Mouse (Mus musculus) forebrain, postnatal 0 days (tissue): ENCODE data around the gene Krt6b. TPM values are rescaled to one million over a fixed set of nuclear protein-coding genes. Genes with fewer than 3 reads are reported as not detected.

Source experiments
- ATAC-seq: fragments of 200-750 bp; cut with Nextera tagmentation; 2 replicates; pipeline ENCODE4 v1.8.0; 2017; ENCODE audit warnings: mild to moderate bottlenecking, moderate library complexity
- DNase-seq: peaks from one replicate; pipeline ENCODE4 v3.0.0-alpha.2; 2015
- H3K27ac ChIP-seq: fragments of 300-500 bp; sonication (generic); 2 replicates; pipeline ENCODE4 v1.5.1; 2014; ENCODE audit warnings: low read depth, mild to moderate bottlenecking, antibody characterized with exemption, low read length, moderate library complexity, mixed read lengths
- H3K27me3 ChIP-seq: fragments of 300-500 bp; sonication (generic); 2 replicates; pipeline ENCODE4 v1.6.1; 2014; ENCODE audit warnings: mild to moderate bottlenecking, low read length, mixed read lengths; ENCODE audit not compliant: insufficient read depth
- H3K36me3 ChIP-seq: fragments of 300-500 bp; sonication (generic); 2 replicates; pipeline ENCODE4 v1.6.1; 2014; ENCODE audit warnings: mild to moderate bottlenecking, moderate library complexity; ENCODE audit not compliant: insufficient read depth
- H3K4me1 ChIP-seq: fragments of 300-500 bp; sonication (generic); 2 replicates; pipeline ENCODE4 v1.6.1; 2014; ENCODE audit warnings: antibody characterized with exemption; ENCODE audit not compliant: insufficient read depth
- H3K4me2 ChIP-seq: fragments of 300-500 bp; sonication (generic); 2 replicates; pipeline ENCODE4 v1.6.1; 2014; ENCODE audit warnings: low read depth, mild to moderate bottlenecking, moderate library complexity
- H3K4me3 ChIP-seq: fragments of 300-500 bp; sonication (generic); 2 replicates; pipeline ENCODE4 v1.5.1; 2014; ENCODE audit warnings: low read depth, low read length, mixed read lengths
- H3K9ac ChIP-seq: fragments of 300-500 bp; sonication (generic); 2 replicates; pipeline ENCODE4 v1.6.1; 2014; ENCODE audit warnings: mild to moderate bottlenecking
- H3K9me3 ChIP-seq: fragments of 300-500 bp; sonication (generic); 2 replicates; pipeline ENCODE4 v1.6.1; 2016; ENCODE audit warnings: low read length
- CTCF ChIP-seq: sonication (generic); IDR thresholded peaks from 2 replicates; pipeline ENCODE4 v1.5.1; 2016; ENCODE audit warnings: antibody characterized with exemption, control low read depth, low read depth
- WGBS: fragments of 180-500 bp; shearing (Covaris S2); extraction: QIAGEN DNeasy Blood & Tissue Kit; methylation state at CpG from one replicate; pipeline ENCODE4 v1.1.7; 2014; 5-methylcytosine and 5-hydroxymethylcytosine counted together
- polyA plus RNA-seq: library from polyadenylated mRNA; unstranded; fragments of >200 nt; fragmentation: Nextera tagmentation; extraction: Ambion mirVana; gene quantifications from 2 replicates; pipeline ENCODE4 v1.2.1, GENCODE M21; 2015
- total RNA-seq: library from RNA; depleted of rRNA; stranded (reverse); fragments of >200 nt; gene quantifications from 2 replicates; pipeline ENCODE4 v1.2.3, GENCODE M21; 2014; rRNA removed

The Krt6b gene
- not detected in 2 replicates for total RNA-seq
- not detected in 2 replicates for polyA plus RNA-seq

DNA sequence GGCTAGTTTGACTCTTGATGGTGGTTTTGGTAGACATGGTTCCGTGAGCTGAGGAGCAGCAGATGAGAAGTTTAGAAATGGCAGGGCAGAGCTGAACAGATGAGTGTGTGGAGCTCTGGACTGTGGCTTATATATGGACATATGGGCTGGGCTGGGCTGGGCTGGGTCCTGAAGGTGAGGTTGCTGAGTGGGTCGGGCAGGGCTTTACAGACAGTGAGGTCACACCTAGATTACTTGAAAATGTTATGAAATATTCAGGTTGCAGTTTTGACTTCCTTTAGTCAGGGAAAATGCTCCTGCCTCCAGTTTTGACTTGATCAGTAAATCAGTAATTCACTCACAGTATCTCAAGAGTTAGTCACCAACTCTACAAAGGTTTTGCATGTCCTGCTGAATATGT, at the start of gene Krt6b:
TSS of gene Krt6b (minus strand) at position 101 of the 400 bp plus-strand sequence.
- Histone ChIP-seq H3K27ac (no peak within 1 kb of the TSS), H3K4me3 (no peak within 1 kb of the TSS), H3K27me3 (no peaks in the 10 kb centered on the region), H3K9ac (no peak within 1 kb of the TSS), H3K9me3 (no peaks in the 10 kb centered on the region), H3K36me3 (no peaks in the 10 kb centered on the region), H3K4me1 (no peaks in the 10 kb centered on the region), H3K4me2 (no peak within 1 kb of the TSS)
- 91% methylated on average over 2 of the region's 2 CpGs for WGBS
- TF ChIP-seq CTCF, result no peak
- ATAC-seq (no peak), DNase-seq (no peak)

- no peak for ATAC-seq
- Histone ChIP-seq H3K4me1 (no peaks in the 10 kb centered on the region), H3K27ac (no peak overlapping the region), H3K4me3 (no peak overlapping the region), H3K9ac (no peak overlapping the region), H3K36me3 (no peaks in the 10 kb centered on the region), H3K9me3 (no peaks in the 10 kb centered on the region), H3K4me2 (no peak overlapping the region), H3K27me3 (no peaks in the 10 kb centered on the region)
- 56% methylated on average over 5 of the region's 5 CpGs for WGBS
- no peak for TF ChIP-seq CTCF
- no peak for DNase-seq
Observed at GRCm38 (mm10) chr15:101724686-101725085, 44.6 kb upstream of the Krt6b start.

DNA sequence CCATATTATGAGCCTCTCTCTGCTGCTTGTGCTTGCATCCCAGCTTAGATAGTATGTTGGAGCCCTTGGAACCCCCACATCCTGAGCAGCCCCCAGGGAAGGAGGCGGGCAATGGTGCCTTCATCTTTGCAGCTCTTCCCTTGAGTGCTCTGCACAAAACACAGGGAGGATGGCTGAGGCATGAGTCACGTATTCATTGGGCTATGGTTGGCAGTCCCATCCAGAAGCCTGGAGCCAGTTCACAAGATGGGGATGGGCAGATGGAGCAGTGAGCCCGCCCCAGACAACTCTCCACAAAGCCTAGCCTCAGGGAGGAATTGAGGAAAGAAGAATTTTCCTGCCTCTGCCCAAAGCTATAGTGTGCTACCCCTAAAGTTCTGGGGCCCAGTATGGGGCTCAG, 35.7 kb upstream of the Krt6b start:
- Histone ChIP-seq H3K4me2 (no peak overlapping the region), H3K4me1 (no peaks in the 10 kb centered on the region), H3K36me3 (no peaks in the 10 kb centered on the region), H3K9me3 (no peaks in the 10 kb centered on the region), H3K4me3 (no peak overlapping the region), H3K27ac (no peak overlapping the region), H3K9ac (no peak overlapping the region), H3K27me3 (no peaks in the 10 kb centered on the region)
- ATAC-seq (no peak), DNase-seq (no peak)
- TF ChIP-seq CTCF, result no peak
- WGBS, result 64% methylated on average over 3 of the region's 3 CpGs

GRCm38 (mm10) chr15:101714356-101714755, 34.3 kb upstream of the Krt6b start:
- TF ChIP-seq CTCF, result no peak
- no peaks in the 10 kb centered on the region for H3K27me3 ChIP-seq
- H3K9me3 ChIP-seq, result no peaks in the 10 kb centered on the region
- no peaks in the 10 kb centered on the region for H3K4me1 ChIP-seq
- ATAC-seq (no peak), DNase-seq (no peak)
- H3K36me3 ChIP-seq, result no peaks in the 10 kb centered on the region
- no peak overlapping the region for H3K9ac ChIP-seq
- 90% methylated on average over 5 of the region's 5 CpGs for WGBS
- H3K27ac ChIP-seq, result no peak overlapping the region
- no peak overlapping the region for H3K4me2 ChIP-seq
- no peak overlapping the region for H3K4me3 ChIP-seq

- no peak for ATAC-seq
- DNase-seq, result no peak
- Histone ChIP-seq H3K4me3 (no peak overlapping the region), H3K9me3 (no peaks in the 10 kb centered on the region), H3K27ac (no peak overlapping the region), H3K9ac (no peak overlapping the region), H3K27me3 (no peaks in the 10 kb centered on the region), H3K36me3 (no peaks in the 10 kb centered on the region), H3K4me1 (no peaks in the 10 kb centered on the region), H3K4me2 (no peak overlapping the region)
- WGBS, result 64% methylated on average over 8 of the region's 8 CpGs
- TF ChIP-seq CTCF, result no peak
Observed at GRCm38 (mm10) chr15:101713731-101714130, 33.6 kb upstream of the Krt6b start.

DNA sequence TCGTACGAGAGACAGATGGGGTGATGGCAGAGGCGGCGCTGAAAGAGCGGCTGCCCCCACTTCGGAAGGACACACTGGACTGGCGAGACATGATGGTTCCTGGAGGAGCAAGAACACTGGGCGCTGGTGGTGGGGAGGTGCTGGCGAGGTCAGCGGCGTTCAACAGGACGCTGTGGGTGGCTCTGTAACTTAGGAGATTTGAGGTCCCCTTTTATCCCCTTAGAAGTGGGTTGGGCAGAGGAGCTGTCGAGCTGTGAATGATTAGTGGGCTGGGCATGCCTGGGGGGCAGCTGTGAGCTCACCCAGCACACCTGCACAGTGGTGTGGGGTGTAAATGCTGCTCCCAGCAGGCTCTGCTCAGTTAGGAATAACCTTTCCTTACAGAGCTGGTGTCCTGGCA, 32.6 kb upstream of the Krt6b start, which contains the start of gene Krt5:
TSS of gene Krt5 (minus strand) at position 179 of the 400 bp plus-strand sequence.
- no peak for TF ChIP-seq CTCF
- H3K9me3 ChIP-seq, result no peaks in the 10 kb centered on the region
- H3K9ac ChIP-seq, result no peak within 1 kb of the TSS
- no peaks in the 10 kb centered on the region for H3K4me1 ChIP-seq
- no peak for DNase-seq
- H3K27ac ChIP-seq, result no peak within 1 kb of the TSS
- H3K4me3 ChIP-seq, result no peak within 1 kb of the TSS
- WGBS, result 80% methylated on average over 13 of the region's 13 CpGs
- no peak within 1 kb of the TSS for H3K4me2 ChIP-seq
- no peak for ATAC-seq
- H3K36me3 ChIP-seq, result no peaks in the 10 kb centered on the region
- no peaks in the 10 kb centered on the region for H3K27me3 ChIP-seq

DNA sequence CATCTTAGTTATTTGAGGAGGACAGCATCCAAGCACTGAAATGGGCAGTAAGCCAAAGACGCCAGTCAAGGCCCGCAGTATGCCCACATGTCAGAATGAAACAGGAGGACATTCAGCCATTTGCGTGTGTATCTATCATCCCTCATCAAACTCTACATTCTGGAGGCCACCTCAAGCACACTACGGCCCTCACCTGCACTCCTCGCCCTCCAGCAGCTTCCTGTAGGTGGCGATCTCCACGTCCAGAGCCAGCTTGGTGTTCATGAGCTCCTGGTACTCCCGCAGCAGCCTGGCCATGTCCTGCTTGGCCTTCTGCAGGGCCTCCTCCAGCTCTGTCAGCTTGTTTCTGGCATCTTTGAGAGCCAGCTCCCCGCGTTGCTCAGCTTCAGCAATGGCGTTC, 28.6 kb upstream of the Krt6b start:
- 69% methylated on average over 11 of the region's 11 CpGs for WGBS
- ATAC-seq (no peak), DNase-seq (no peak)

DNA sequence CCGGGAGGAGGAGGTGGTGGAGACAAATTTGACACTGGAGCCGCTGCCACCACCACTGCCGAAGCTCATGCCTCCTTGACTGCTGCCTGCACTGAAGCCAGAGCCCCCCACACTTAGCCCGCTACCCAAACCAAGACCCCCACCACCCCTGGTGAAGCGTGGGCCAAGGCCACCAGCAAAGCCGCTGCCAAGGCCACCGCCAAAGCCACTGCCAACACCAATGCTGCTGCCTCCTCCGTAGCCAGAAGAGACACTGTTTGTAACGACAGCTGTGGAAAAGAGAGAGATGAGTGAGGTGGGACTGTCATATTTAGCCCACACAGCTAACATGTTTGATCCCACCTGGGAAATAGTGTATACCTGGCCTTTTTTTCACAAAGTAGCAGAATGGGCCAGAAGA, 27.4 kb upstream of the Krt6b start:
- no peak overlapping the region for H3K27ac ChIP-seq
- no peaks in the 10 kb centered on the region for H3K27me3 ChIP-seq
- no peaks in the 10 kb centered on the region for H3K4me1 ChIP-seq
- no peak overlapping the region for H3K4me3 ChIP-seq
- no peak overlapping the region for H3K9ac ChIP-seq
- TF ChIP-seq CTCF, result no peak
- no peaks in the 10 kb centered on the region for H3K36me3 ChIP-seq
- no peaks in the 10 kb centered on the region for H3K9me3 ChIP-seq
- H3K4me2 ChIP-seq, result no peak overlapping the region
- DNase-seq (no peak), ATAC-seq (no peak)
- 91% methylated on average over 9 of the region's 9 CpGs for WGBS

More for the DNA sequence above, 28.6 kb upstream of the Krt6b start:
- no peak for TF ChIP-seq CTCF
- no peak overlapping the region for H3K9ac ChIP-seq
- no peaks in the 10 kb centered on the region for H3K9me3 ChIP-seq
- H3K27ac ChIP-seq, result no peak overlapping the region
- no peaks in the 10 kb centered on the region for H3K27me3 ChIP-seq
- no peaks in the 10 kb centered on the region for H3K4me1 ChIP-seq
- no peak overlapping the region for H3K4me3 ChIP-seq
- no peak overlapping the region for H3K4me2 ChIP-seq
- no peaks in the 10 kb centered on the region for H3K36me3 ChIP-seq
